Mouse (Mus musculus): ENCODE results near the gene Trpm2. TPM values are rescaled to one million over a fixed set of nuclear protein-coding genes. Genes with fewer than 3 reads are reported as not detected.
A peak's percentile ranks its signal among the peaks of the same experiment; 100 is the strongest.
"Not testable (repeated sequence)": the region's sequence is repeated elsewhere in the genome, so short reads cannot be mapped to it uniquely, and the experiment has no call there.

Trpm2 gene
- polyA plus RNA-seq (2016; fragmentation: Nextera tagmentation; extraction: Ambion mirVana), result 0.54 and 0.85 TPM in 2 replicates

GRCm38 (mm10) chr10:77970481-77970880 is at the start of gene Trpm2:
Trpm2 (minus strand) TSS chr10:77970563.
- H3K4me3 ChIP-seq, result peak within 1 kb of the TSS; percentile 48
- no peaks in the 10 kb centered on the region for H3K9me3 ChIP-seq
- H3K27ac ChIP-seq (replicated peaks), result no peak within 1 kb of the TSS
- WGBS, result 89% methylated on average over 6 of the region's 6 CpGs
- H3K27me3 ChIP-seq (replicated peaks; ENCODE audit: low read depth, poor library complexity, severe bottlenecking), result peaks cover 45% of the 10 kb centered on the region
- H3K36me3 ChIP-seq (replicated peaks), result no peaks in the 10 kb centered on the region
- DNase-seq (ENCODE audit: low spot score), result no peak
- H3K4me1 ChIP-seq, result peaks cover 19% of the 10 kb centered on the region

- not testable (repeated sequence) for H3K36me3 ChIP-seq (replicated peaks); H3K9me3 ChIP-seq; H3K27me3 ChIP-seq (replicated peaks; ENCODE audit: low read depth, poor library complexity, severe bottlenecking); H3K4me1 ChIP-seq; H3K27ac ChIP-seq (replicated peaks); DNase-seq (ENCODE audit: low spot score); H3K4me3 ChIP-seq
- 97% methylated on average over 7 of the region's 11 CpGs for WGBS
These were observed 49.6 kb upstream of the Trpm2 start for GRCm38 (mm10) chr10:78019984-78020383.

- Histone ChIP-seq H3K9me3 (0 out of 2 replicates have a peak, but pooled peaks cover 4% of the 10 kb centered on the region), H3K4me3 (no peak overlapping the region), H3K36me3 (replicated peaks) (no peaks in the 10 kb centered on the region), H3K4me1 (peaks cover 3% of the 10 kb centered on the region; the same call in 1 of the 2 replicates), H3K27me3 (replicated peaks; ENCODE audit: low read depth, poor library complexity, severe bottlenecking) (no peaks in the 10 kb centered on the region), H3K27ac (replicated peaks) (no peak overlapping the region)
- no peak for DNase-seq (ENCODE audit: low spot score)
- WGBS, result 83% methylated on average over 4 of the region's 4 CpGs
These were observed 48.9 kb upstream of the Trpm2 start for GRCm38 (mm10) chr10:78019291-78019690.

- Histone ChIP-seq H3K36me3 (replicated peaks) (no peaks in the 10 kb centered on the region), H3K27me3 (replicated peaks; ENCODE audit: low read depth, poor library complexity, severe bottlenecking) (no peaks in the 10 kb centered on the region), H3K27ac (replicated peaks) (peak overlapping the region; percentile 20; the same call in 1 of the 2 replicates), H3K4me1 (peaks cover 3% of the 10 kb centered on the region; the same call in 1 of the 2 replicates), H3K9me3 (0 out of 2 replicates have a peak, but pooled peaks cover 4% of the 10 kb centered on the region), H3K4me3 (peak overlapping the region; percentile 48)
- DNase-seq (ENCODE audit: low spot score), result peak; percentile 86
- 21% methylated on average over 19 of the region's 19 CpGs for WGBS
These were observed 48.4 kb upstream of the Trpm2 start for GRCm38 (mm10) chr10:78018797-78019203.

GRCm38 (mm10) chr10:78016366-78016765 is 46.0 kb upstream of the Trpm2 start:
- H3K4me1 ChIP-seq, result peaks cover 3% of the 10 kb centered on the region; the same call in 1 of the 2 replicates
- H3K9me3 ChIP-seq, result 0 out of 2 replicates have a peak, but pooled peaks cover 4% of the 10 kb centered on the region
- H3K4me3 ChIP-seq, result no peak overlapping the region
- H3K36me3 ChIP-seq (replicated peaks), result no peaks in the 10 kb centered on the region
- DNase-seq (ENCODE audit: low spot score), result no peak
- WGBS, result 54% methylated on average over 5 of the region's 5 CpGs
- no peaks in the 10 kb centered on the region for H3K27me3 ChIP-seq (replicated peaks; ENCODE audit: low read depth, poor library complexity, severe bottlenecking)
- no peak overlapping the region for H3K27ac ChIP-seq (replicated peaks)

- Histone ChIP-seq H3K9me3 (0 out of 2 replicates have a peak, but pooled peaks cover 4% of the 10 kb centered on the region), H3K27me3 (replicated peaks; ENCODE audit: low read depth, poor library complexity, severe bottlenecking) (peaks cover 5% of the 10 kb centered on the region; the same call in 1 of the 2 replicates), H3K27ac (replicated peaks) (no peak overlapping the region), H3K4me1 (peaks cover 6% of the 10 kb centered on the region), H3K36me3 (replicated peaks) (no peaks in the 10 kb centered on the region), H3K4me3 (no peak overlapping the region)
- DNase-seq (ENCODE audit: low spot score), result no peak
- WGBS, result 93% methylated on average over 1 of the region's 1 CpGs
These were observed 45.1 kb upstream of the Trpm2 start for GRCm38 (mm10) chr10:78015489-78015888.

- DNase-seq (ENCODE audit: low spot score), result no peak
- Histone ChIP-seq H3K27me3 (replicated peaks; ENCODE audit: low read depth, poor library complexity, severe bottlenecking) (peaks cover 6% of the 10 kb centered on the region; the same call in 1 of the 2 replicates), H3K27ac (replicated peaks) (no peak overlapping the region), H3K9me3 (0 out of 2 replicates have a peak, but pooled peaks cover 4% of the 10 kb centered on the region), H3K36me3 (replicated peaks) (peaks cover 3% of the 10 kb centered on the region; the same call in 1 of the 2 replicates), H3K4me1 (peaks cover 19% of the 10 kb centered on the region), H3K4me3 (no peak overlapping the region)
- 93% methylated on average over 18 of the region's 18 CpGs for WGBS
These were observed 42.5 kb upstream of the Trpm2 start for GRCm38 (mm10) chr10:78012661-78013495.

GRCm38 (mm10) chr10:78011116-78011515 is 40.8 kb upstream of the Trpm2 start:
- peaks cover 12% of the 10 kb centered on the region for H3K36me3 ChIP-seq (replicated peaks)
- 95% methylated on average over 5 of the region's 5 CpGs for WGBS
- H3K4me3 ChIP-seq; DNase-seq (ENCODE audit: low spot score); H3K27me3 ChIP-seq (replicated peaks; ENCODE audit: low read depth, poor library complexity, severe bottlenecking); H3K9me3 ChIP-seq; H3K27ac ChIP-seq (replicated peaks): not testable (repeated sequence)
- H3K4me1 ChIP-seq, result peaks cover 37% of the 10 kb centered on the region

- 20% methylated on average over 10 of the region's 10 CpGs for WGBS
- no peak overlapping the region for H3K27ac ChIP-seq (replicated peaks)
- 0 out of 2 replicates have a peak, but pooled peaks cover 4% of the 10 kb centered on the region for H3K9me3 ChIP-seq
- H3K27me3 ChIP-seq (replicated peaks; ENCODE audit: low read depth, poor library complexity, severe bottlenecking), result peaks cover 6% of the 10 kb centered on the region; the same call in 1 of the 2 replicates
- H3K4me1 ChIP-seq, result peaks cover 43% of the 10 kb centered on the region
- DNase-seq (ENCODE audit: low spot score), result peak; percentile 31
- peak overlapping the region; percentile 87 for H3K4me3 ChIP-seq
- H3K36me3 ChIP-seq (replicated peaks), result peaks cover 20% of the 10 kb centered on the region
These were observed 40.0 kb upstream of the Trpm2 start for GRCm38 (mm10) chr10:78010335-78010734.

GRCm38 (mm10) chr10:78009945-78010293 is 39.6 kb upstream of the Trpm2 start, which contains the start of gene Pfkl:
Pfkl (minus strand) TSS chr10:78010083.
- WGBS, result 1% methylated on average over 9 of the region's 9 CpGs
- peaks cover 24% of the 10 kb centered on the region for H3K36me3 ChIP-seq (replicated peaks)
- H3K4me3 ChIP-seq, result peak within 1 kb of the TSS; percentile 87
- H3K27me3 ChIP-seq (replicated peaks; ENCODE audit: low read depth, poor library complexity, severe bottlenecking), result peaks cover 6% of the 10 kb centered on the region; the same call in 1 of the 2 replicates
- 0 out of 2 replicates have a peak, but pooled peaks cover 1% of the 10 kb centered on the region for H3K9me3 ChIP-seq
- no peak for DNase-seq (ENCODE audit: low spot score)
- H3K4me1 ChIP-seq, result peaks cover 43% of the 10 kb centered on the region
- H3K27ac ChIP-seq (replicated peaks), result peak within 1 kb of the TSS; percentile 99

GRCm38 (mm10) chr10:78009184-78009944 is 39.0 kb upstream of the Trpm2 start:
- H3K4me1 ChIP-seq, result peaks cover 43% of the 10 kb centered on the region
- under 1% methylated on average over 59 of the region's 59 CpGs for WGBS
- peak; percentile 98 for DNase-seq (ENCODE audit: low spot score)

GRCm38 (mm10) chr10:78008169-78008568 is 37.8 kb upstream of the Trpm2 start:
- H3K27me3 ChIP-seq (replicated peaks; ENCODE audit: low read depth, poor library complexity, severe bottlenecking), result peaks cover 6% of the 10 kb centered on the region; the same call in 1 of the 2 replicates
- H3K4me3 ChIP-seq, result peak overlapping the region; percentile 87
- no peaks in the 10 kb centered on the region for H3K9me3 ChIP-seq
- peaks cover 43% of the 10 kb centered on the region for H3K4me1 ChIP-seq
- H3K27ac ChIP-seq (replicated peaks), result peak overlapping the region; percentile 99
- no peak for DNase-seq (ENCODE audit: low spot score)
- peaks cover 41% of the 10 kb centered on the region for H3K36me3 ChIP-seq (replicated peaks)
- 80% methylated on average over 3 of the region's 3 CpGs for WGBS

More at GRCm38 (mm10) chr10:78009184-78009944, 39.0 kb upstream of the Trpm2 start:
- Histone ChIP-seq H3K27me3 (replicated peaks; ENCODE audit: low read depth, poor library complexity, severe bottlenecking) (peaks cover 6% of the 10 kb centered on the region; the same call in 1 of the 2 replicates), H3K9me3 (no peaks in the 10 kb centered on the region), H3K4me3 (peak overlapping the region; percentile 87), H3K27ac (replicated peaks) (peak overlapping the region; percentile 99), H3K36me3 (replicated peaks) (peaks cover 30% of the 10 kb centered on the region)
